Mouse (Mus musculus) lung, postnatal 0 days (tissue): ENCODE measurements around the gene Taar9.

Experiments used
- CTCF ChIP-seq: IDR thresholded peaks from 2 replicates; pipeline ENCODE4 v1.5.1; 2016; ENCODE audit warnings: antibody characterized with exemption, mild to moderate bottlenecking
- EP300 ChIP-seq: IDR thresholded peaks from 2 replicates; pipeline ENCODE4 v1.6.1; 2016; ENCODE audit warnings: antibody characterized with exemption, mild to moderate bottlenecking, control low read depth

DNA sequence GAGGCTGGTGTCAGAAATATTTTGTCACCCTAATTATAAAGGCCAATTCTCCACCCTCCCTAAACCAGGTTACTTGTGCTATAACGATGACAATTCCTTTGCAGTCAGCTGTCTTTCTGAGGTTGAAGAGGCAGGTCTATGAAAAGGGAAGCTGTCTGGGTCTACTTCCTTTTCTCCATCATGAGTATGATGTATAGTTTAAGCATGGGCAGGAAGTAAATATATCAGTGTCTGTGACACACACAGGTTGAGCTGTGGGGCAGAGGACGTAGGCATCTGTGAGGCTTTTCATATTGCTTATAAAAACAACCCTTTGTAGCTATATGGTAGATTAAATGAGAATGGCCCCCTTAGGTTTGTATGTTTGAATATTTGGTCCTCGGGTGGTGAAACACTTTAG is 50.3 kb downstream of the Taar9 start:
- no peak for TF ChIP-seq EP300
- TF ChIP-seq CTCF = no peak
